Mouse (Mus musculus) midbrain, embryonic 10.5 days (tissue): ENCODE data around the gene Rbm20. TPM values are rescaled to one million over a fixed set of nuclear protein-coding genes. Genes with fewer than 3 reads are reported as not detected.

Experiments
- DNase-seq: peaks from one replicate; pipeline ENCODE4 v3.0.0-alpha.2; 2017; ENCODE audit warnings: low spot score
- H3K27ac ChIP-seq: fragments of 300-500 bp; sonication (generic); replicated peaks from 2 replicates; pipeline ENCODE4 v1.5.1; 2016; ENCODE audit warnings: mild to moderate bottlenecking
- H3K27me3 ChIP-seq: fragments of 300-500 bp; sonication (generic); 2 replicates; pipeline ENCODE4 v1.6.1; 2016; ENCODE audit warnings: low read depth, mild to moderate bottlenecking; ENCODE audit not compliant: poor library complexity, severe bottlenecking
- H3K36me3 ChIP-seq: fragments of 300-500 bp; sonication (generic); 2 replicates; pipeline ENCODE4 v1.6.1; 2016; ENCODE audit warnings: mild to moderate bottlenecking, moderate library complexity
- H3K4me1 ChIP-seq: fragments of 300-500 bp; sonication (generic); 2 replicates; pipeline ENCODE4 v1.6.1; 2016
- H3K4me3 ChIP-seq: fragments of 300-500 bp; sonication (generic); 2 replicates; pipeline ENCODE4 v1.5.1; 2016; ENCODE audit warnings: mild to moderate bottlenecking, moderate library complexity
- H3K9me3 ChIP-seq: fragments of 300-500 bp; sonication (generic); replicated peaks from 2 replicates; pipeline ENCODE4 v1.6.1; 2016; ENCODE audit warnings: mild to moderate bottlenecking
- WGBS: fragments of 180-500 bp; shearing (Covaris S2); methylation state at CpG from one replicate; pipeline ENCODE4 v1.1.7; 2016; 5-methylcytosine and 5-hydroxymethylcytosine counted together
- polyA plus RNA-seq: library from polyadenylated mRNA; unstranded; fragments of >200 nt; fragmentation: Nextera tagmentation; extraction: Ambion mirVana; gene quantifications from 2 replicates; pipeline ENCODE4 v1.2.1, GENCODE M21; 2016

The Rbm20 gene
- polyA plus RNA-seq, 1 experiment from 2014 or later, result 0.75 TPM

- Histone ChIP-seq H3K4me1 (peaks cover 22% of the 10 kb centered on the region), H3K27me3 (no peaks in the 10 kb centered on the region), H3K36me3 (no peaks in the 10 kb centered on the region), H3K27ac (peak overlapping the region; percentile 63), H3K4me3 (no peak overlapping the region), H3K9me3 (no peaks in the 10 kb centered on the region)
- WGBS, result 49% methylated on average over 13 of the region's 13 CpGs
- DNase-seq, result peak; percentile 42
Measured at GRCm38 (mm10) chr19:53821241-53822120, 144.4 kb downstream of the Rbm20 start.

- Histone ChIP-seq H3K4me3 (no peak overlapping the region), H3K4me1 (peaks cover 22% of the 10 kb centered on the region), H3K9me3 (no peaks in the 10 kb centered on the region), H3K36me3 (no peaks in the 10 kb centered on the region), H3K27ac (no peak overlapping the region), H3K27me3 (no peaks in the 10 kb centered on the region; the same call in 1 of the 2 replicates)
- no peak for DNase-seq
- WGBS, result 65% methylated on average over 6 of the region's 6 CpGs
Measured at GRCm38 (mm10) chr19:53823847-53824246, 146.7 kb downstream of the Rbm20 start.

DNA sequence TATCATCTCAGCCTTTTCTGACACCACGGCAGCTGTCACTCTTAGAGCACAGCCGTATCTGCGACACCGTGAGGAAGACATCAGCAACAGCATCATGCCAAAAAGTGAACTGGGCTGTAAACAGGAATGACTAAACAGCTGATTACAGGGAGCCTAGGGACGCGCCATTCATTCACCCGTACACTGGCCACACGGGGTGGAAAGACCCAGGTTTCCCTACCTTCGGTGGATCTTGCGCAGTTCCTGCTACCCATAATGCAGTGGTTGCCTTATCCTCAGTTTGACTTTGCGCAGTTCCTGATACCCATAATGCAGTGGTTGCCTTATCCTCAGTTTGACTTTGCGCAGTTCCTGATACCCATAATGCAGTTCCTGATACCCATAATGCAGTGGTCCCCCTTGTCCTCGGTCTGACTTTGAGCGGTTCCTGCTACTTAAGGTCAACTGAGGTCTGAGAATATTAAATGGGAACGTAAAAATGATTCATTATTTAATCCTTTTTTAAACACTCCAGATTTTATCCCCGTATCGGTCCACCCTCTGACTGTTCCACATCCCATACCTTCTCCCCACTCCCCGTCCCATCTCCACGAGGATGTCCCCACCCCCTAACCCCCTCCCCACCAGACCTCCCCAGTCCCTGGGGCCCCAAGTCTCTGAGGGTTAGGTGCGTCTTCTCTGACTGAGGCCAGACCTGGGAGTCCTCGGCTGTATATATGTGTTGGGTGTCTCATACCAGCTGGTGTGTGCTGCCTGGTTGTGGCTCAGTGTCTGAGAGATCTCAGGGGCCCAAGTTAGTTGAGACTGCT, 148.0 kb downstream of the Rbm20 start:
- H3K36me3 ChIP-seq, result no peaks in the 10 kb centered on the region
- peaks cover 29% of the 10 kb centered on the region for H3K4me1 ChIP-seq
- H3K4me3 ChIP-seq, result peak overlapping the region; percentile 51
- no peaks in the 10 kb centered on the region; the same call in 1 of the 2 replicates for H3K27me3 ChIP-seq
- no peak for DNase-seq
- no peaks in the 10 kb centered on the region for H3K9me3 ChIP-seq
- 70% methylated on average over 21 of the region's 21 CpGs for WGBS
- peak overlapping the region; percentile 69; the same call in 1 of the 2 replicates for H3K27ac ChIP-seq

- WGBS, result 64% methylated on average over 6 of the region's 6 CpGs
- no peaks in the 10 kb centered on the region for H3K36me3 ChIP-seq
- H3K4me3 ChIP-seq, result no peak overlapping the region
- H3K27me3 ChIP-seq, result no peaks in the 10 kb centered on the region; the same call in 1 of the 2 replicates
- no peaks in the 10 kb centered on the region for H3K9me3 ChIP-seq
- H3K27ac ChIP-seq, result peak overlapping the region; percentile 79; the same call in 1 of the 2 replicates
- H3K4me1 ChIP-seq, result peaks cover 44% of the 10 kb centered on the region
- DNase-seq, result no peak
Measured at GRCm38 (mm10) chr19:53829990-53830389, 152.9 kb downstream of the Rbm20 start.

- 7% methylated on average over 8 of the region's 8 CpGs for WGBS
- no peaks in the 10 kb centered on the region for H3K36me3 ChIP-seq
- H3K4me3 ChIP-seq, result peak overlapping the region; percentile 27
- peaks cover 41% of the 10 kb centered on the region for H3K4me1 ChIP-seq
- no peaks in the 10 kb centered on the region; the same call in 1 of the 2 replicates for H3K27me3 ChIP-seq
- no peaks in the 10 kb centered on the region for H3K9me3 ChIP-seq
- DNase-seq, result peak; percentile 65
- peak overlapping the region; percentile 79 for H3K27ac ChIP-seq
Measured at GRCm38 (mm10) chr19:53830407-53831163, 153.5 kb downstream of the Rbm20 start.

GRCm38 (mm10) chr19:53831164-53831448, 154.0 kb downstream of the Rbm20 start:
- Histone ChIP-seq H3K4me1 (peaks cover 41% of the 10 kb centered on the region), H3K9me3 (no peaks in the 10 kb centered on the region), H3K27me3 (no peaks in the 10 kb centered on the region; the same call in 1 of the 2 replicates), H3K27ac (peak overlapping the region; percentile 79), H3K36me3 (no peaks in the 10 kb centered on the region), H3K4me3 (no peak overlapping the region)
- DNase-seq, result no peak
- 60% methylated on average over 3 of the region's 3 CpGs for WGBS

DNA sequence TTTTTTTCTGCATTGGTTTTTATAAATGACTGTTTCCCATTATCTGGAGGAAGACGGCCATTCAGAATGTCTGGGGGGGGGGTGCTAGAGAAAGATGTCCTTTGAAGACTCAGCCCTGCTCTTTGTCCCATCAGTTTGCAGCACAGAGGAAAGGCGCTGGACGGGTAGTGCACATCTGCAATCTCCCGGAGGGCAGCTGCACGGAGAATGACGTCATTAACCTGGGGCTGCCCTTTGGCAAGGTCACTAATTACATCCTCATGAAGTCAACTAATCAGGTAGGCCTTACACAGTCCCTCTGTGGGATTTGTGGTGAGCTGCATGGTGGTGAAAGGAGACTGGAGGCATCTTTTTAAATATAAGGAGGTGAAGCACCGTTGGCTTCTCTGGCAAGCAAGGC, 155.4 kb downstream of the Rbm20 start:
- no peak for DNase-seq
- Histone ChIP-seq H3K27ac (no peak overlapping the region), H3K27me3 (no peaks in the 10 kb centered on the region), H3K9me3 (no peaks in the 10 kb centered on the region), H3K4me1 (peaks cover 50% of the 10 kb centered on the region), H3K4me3 (no peak overlapping the region), H3K36me3 (no peaks in the 10 kb centered on the region)
- WGBS, result 56% methylated on average over 7 of the region's 7 CpGs

DNA sequence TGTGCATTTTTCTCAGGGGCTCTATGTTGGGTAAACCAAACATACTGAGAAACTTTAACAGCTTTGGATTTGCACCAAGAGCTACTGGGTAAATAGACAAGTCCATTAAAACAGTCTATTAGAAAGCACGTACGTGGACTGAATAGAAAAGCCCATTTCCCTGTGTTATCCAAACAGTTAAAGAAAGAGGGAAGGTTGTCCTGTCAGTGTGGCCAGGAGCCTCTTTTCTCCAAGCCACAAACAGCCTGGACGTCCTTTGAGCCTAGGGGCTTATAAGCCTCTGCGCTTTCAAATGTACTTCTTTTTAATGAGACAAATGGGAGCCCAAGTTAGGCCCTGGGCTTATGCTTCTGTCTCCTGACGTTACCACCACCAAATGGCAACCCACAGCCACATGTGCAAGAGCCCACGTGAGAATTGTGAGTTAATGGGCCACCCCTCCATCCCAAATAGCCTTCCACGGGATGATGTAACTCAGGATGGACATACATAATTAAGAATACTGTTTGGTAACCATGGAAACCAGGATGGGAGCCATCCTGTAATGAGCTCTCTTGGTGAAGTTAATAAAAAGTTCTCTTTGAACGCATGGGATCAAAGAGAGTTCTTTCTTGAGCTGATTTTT, 156.8 kb downstream of the Rbm20 start:
- no peak for DNase-seq
- H3K9me3 ChIP-seq, result no peaks in the 10 kb centered on the region
- H3K4me1 ChIP-seq, result peaks cover 50% of the 10 kb centered on the region
- no peak overlapping the region for H3K4me3 ChIP-seq
- H3K27ac ChIP-seq, result 0 out of 2 replicates have a peak overlapping the region, but pooled peaks have one; percentile 0
- no peaks in the 10 kb centered on the region for H3K36me3 ChIP-seq
- peaks cover 8% of the 10 kb centered on the region; the same call in 1 of the 2 replicates for H3K27me3 ChIP-seq
- 56% methylated on average over 8 of the region's 8 CpGs for WGBS

DNA sequence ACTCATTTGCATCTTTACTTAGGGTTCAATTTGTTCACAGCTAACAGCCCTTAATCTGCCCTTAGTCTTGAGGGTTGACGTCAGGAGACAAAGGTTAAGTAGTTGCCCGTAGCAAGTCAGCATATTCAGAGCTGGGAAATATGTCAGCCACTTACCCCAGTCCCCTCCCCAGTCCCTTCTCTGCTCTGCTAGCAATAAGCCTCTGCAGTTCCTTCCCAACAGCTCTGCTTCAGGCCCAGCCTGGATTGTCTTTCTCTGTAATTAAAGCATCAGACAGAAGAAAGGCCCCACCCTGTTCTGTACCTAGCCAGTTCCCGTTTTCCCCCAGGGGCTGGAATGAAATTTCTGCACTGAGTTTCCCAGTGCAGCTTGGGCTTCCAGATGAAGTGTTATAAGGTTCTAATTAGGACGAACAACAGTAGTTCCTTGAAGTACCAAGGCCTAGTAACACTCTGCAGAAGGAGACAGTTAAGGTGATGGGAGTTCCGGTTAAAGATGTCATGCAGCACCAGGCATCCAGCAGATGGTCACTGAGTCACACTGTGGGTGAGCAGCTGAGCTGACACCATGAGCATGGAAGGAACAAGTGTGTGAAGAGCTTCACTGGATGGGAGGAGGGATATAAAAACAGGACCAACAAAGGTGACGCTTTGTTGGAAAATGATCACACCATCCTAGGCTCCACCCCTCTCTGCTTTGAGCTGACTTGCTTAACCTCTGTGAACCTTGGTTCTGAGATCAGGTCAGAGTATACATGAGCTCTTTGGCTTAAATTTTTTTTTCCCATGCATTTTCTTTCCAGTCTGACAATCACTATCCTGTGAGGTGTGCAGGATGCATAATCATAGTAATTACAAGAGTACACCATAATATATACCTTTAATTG, 159.7 kb downstream of the Rbm20 start:
- WGBS, result 64% methylated on average over 6 of the region's 6 CpGs
- Histone ChIP-seq H3K27me3 (peaks cover 10% of the 10 kb centered on the region; the same call in 1 of the 2 replicates), H3K36me3 (no peaks in the 10 kb centered on the region), H3K9me3 (no peaks in the 10 kb centered on the region), H3K4me3 (no peak overlapping the region), H3K27ac (peak overlapping the region; percentile 60), H3K4me1 (peaks cover 44% of the 10 kb centered on the region)
- DNase-seq, result no peak

- Histone ChIP-seq H3K27me3 (peaks cover 10% of the 10 kb centered on the region; the same call in 1 of the 2 replicates), H3K27ac (0 out of 2 replicates have a peak overlapping the region, but pooled peaks have one; percentile 23), H3K36me3 (no peaks in the 10 kb centered on the region), H3K4me1 (peaks cover 28% of the 10 kb centered on the region), H3K9me3 (no peaks in the 10 kb centered on the region), H3K4me3 (no peak overlapping the region)
- DNase-seq, result no peak
- WGBS, result 80% methylated on average over 9 of the region's 9 CpGs
Measured at GRCm38 (mm10) chr19:53838850-53839249, 161.7 kb downstream of the Rbm20 start.

- Histone ChIP-seq H3K4me3 (no peak overlapping the region), H3K36me3 (no peaks in the 10 kb centered on the region), H3K4me1 (peaks cover 24% of the 10 kb centered on the region), H3K9me3 (no peaks in the 10 kb centered on the region), H3K27me3 (peaks cover 10% of the 10 kb centered on the region; the same call in 1 of the 2 replicates), H3K27ac (peak overlapping the region; percentile 0; the same call in 1 of the 2 replicates)
- WGBS, result 43% methylated on average over 6 of the region's 6 CpGs
- no peak for DNase-seq
Measured at GRCm38 (mm10) chr19:53839837-53840236, 162.7 kb downstream of the Rbm20 start.
